Mouse (Mus musculus): Measurements from ENCODE around the gene Skint1.

Gene Skint1

DNA sequence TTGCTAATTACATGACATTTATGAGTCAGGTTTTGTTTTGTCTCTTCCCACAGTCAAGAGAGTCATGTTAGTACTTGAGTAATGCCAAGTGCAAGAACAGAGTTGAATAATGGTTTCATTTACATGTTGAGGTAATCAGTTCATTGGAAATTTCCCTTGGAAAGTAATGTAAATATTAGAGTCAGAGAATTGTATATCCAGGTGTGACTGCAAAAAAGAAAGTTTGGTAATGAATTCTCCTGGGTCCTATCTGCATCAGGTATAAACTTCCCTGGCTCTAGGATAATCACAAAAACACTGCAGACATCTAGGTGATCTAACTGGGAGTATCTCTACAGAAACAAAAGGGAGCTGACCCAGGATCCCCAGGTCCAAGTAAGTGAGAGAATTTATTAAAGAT, at the start of gene Skint1:
TSS of gene Skint1 (plus strand) at position 301 of the 400 bp plus-strand sequence.

DNA sequence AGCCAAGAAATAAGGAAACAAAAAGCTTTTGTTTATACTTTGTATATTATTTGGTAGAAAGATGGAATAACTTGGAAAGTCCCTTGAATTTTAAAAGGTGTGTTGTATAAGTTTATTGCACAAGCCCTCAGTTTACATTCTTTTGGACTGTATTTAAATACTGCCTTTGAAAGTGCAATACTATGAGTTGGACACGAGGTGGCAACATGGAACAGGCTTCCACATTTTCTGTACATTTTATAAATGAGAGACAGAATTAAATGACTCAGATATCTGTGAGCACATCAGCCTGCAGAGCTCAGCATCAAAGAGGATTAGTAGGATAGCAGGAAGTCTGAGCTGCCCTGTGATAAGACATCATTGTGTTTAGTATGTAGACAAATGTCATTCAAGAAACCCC, 44.8 kb upstream of the Skint1 start:
- 22% methylated on average over 1 of the region's 1 CpGs for WGBS

GRCm38 (mm10) chr4:111963241-111963640, 42.8 kb upstream of the Skint1 start:
- 57% methylated on average over 1 of the region's 1 CpGs for WGBS

GRCm38 (mm10) chr4:111963669-111964068, 42.4 kb upstream of the Skint1 start:
- WGBS, result 76% methylated on average over 3 of the region's 3 CpGs

- WGBS, result 93% methylated on average over 1 of the region's 1 CpGs
These were observed 33.4 kb upstream of the Skint1 start, which contains the start of gene Skint7 for GRCm38 (mm10) chr4:111972623-111973022. Skint7 (plus strand) TSS chr4:111972923.

DNA sequence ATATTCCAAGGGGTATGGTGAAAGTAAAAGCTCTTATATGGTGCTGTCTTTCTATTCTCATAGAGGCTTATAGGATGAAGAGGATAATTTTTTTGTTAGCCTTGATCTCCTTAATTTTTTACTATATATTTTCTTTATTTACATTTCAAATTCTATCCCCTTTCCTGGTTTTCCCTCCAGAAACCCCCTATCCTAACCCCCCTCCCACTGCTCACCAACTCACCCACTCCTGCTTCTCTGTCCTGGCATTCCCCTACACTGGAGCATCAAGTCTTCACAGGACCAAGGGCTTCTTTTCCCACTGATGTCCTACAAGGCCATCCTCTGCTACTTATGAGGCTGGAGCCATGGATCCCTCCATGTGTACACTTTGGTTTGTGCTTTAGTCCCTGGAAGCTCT, 65.6 kb downstream of the Skint1 start, which contains the start of gene Skint4:
TSS of gene Skint4 (plus strand) at position 301 of the 400 bp plus-strand sequence.

Measured in cerebral cortex, adult 2 months (tissue).